Mouse (Mus musculus) liver, embryonic 15.5 days (tissue): ENCODE measurements around the gene Hormad1. TPM values are rescaled to one million over a fixed set of nuclear protein-coding genes. Genes with fewer than 3 reads are reported as not detected.

ENCODE experiments used
- ATAC-seq: fragments of 200-750 bp; cut with Nextera tagmentation; 2 replicates; pipeline ENCODE4 v1.8.0; 2017; ENCODE audit warnings: moderate number of reproducible peaks, mild to moderate bottlenecking, moderate library complexity; ENCODE audit not compliant: insufficient read depth
- H3K27ac ChIP-seq: fragments of 300-500 bp; sonication (generic); replicated peaks from 2 replicates; pipeline ENCODE4 v1.5.1; 2015; ENCODE audit warnings: mild to moderate bottlenecking, inconsistent platforms
- H3K27me3 ChIP-seq: fragments of 300-500 bp; sonication (generic); 2 replicates; pipeline ENCODE4 v1.6.1; 2015; ENCODE audit warnings: mild to moderate bottlenecking, inconsistent platforms
- H3K36me3 ChIP-seq: fragments of 300-500 bp; sonication (generic); replicated peaks from 2 replicates; pipeline ENCODE4 v1.6.1; 2015; ENCODE audit warnings: moderate library complexity, mild to moderate bottlenecking, inconsistent platforms
- H3K4me1 ChIP-seq: fragments of 300-500 bp; sonication (generic); replicated peaks from 2 replicates; pipeline ENCODE4 v1.6.1; 2015; ENCODE audit warnings: inconsistent platforms
- H3K4me2 ChIP-seq: fragments of 300-500 bp; sonication (generic); 2 replicates; pipeline ENCODE4 v1.6.1; 2015; ENCODE audit warnings: moderate library complexity, mild to moderate bottlenecking, inconsistent platforms
- H3K4me3 ChIP-seq: fragments of 300-500 bp; sonication (generic); replicated peaks from 2 replicates; pipeline ENCODE4 v1.5.1; 2015; ENCODE audit warnings: mild to moderate bottlenecking, inconsistent platforms
- H3K9ac ChIP-seq: fragments of 300-500 bp; sonication (generic); 2 replicates; pipeline ENCODE4 v1.6.1; 2015; ENCODE audit warnings: moderate library complexity, mild to moderate bottlenecking, inconsistent platforms
- H3K9me3 ChIP-seq: fragments of 300-500 bp; sonication (generic); replicated peaks from 2 replicates; pipeline ENCODE4 v1.6.1; 2016; ENCODE audit warnings: inconsistent platforms
- WGBS: fragments of 180-500 bp; shearing (Covaris S2); methylation state at CpG from one replicate; pipeline ENCODE4 v1.1.7; 2015; ENCODE audit warnings: mixed read lengths; ENCODE audit not compliant: insufficient replicate concordance; 5-methylcytosine and 5-hydroxymethylcytosine counted together
- polyA plus RNA-seq: library from polyadenylated mRNA; unstranded; fragments of >200 nt; fragmentation: Nextera tagmentation; extraction: Ambion mirVana; gene quantifications from 2 replicates; pipeline ENCODE4 v1.2.1, GENCODE M21; 2015

Hormad1 gene
- polyA plus RNA-seq, 1 experiment from 2014 or later, result not detected

DNA sequence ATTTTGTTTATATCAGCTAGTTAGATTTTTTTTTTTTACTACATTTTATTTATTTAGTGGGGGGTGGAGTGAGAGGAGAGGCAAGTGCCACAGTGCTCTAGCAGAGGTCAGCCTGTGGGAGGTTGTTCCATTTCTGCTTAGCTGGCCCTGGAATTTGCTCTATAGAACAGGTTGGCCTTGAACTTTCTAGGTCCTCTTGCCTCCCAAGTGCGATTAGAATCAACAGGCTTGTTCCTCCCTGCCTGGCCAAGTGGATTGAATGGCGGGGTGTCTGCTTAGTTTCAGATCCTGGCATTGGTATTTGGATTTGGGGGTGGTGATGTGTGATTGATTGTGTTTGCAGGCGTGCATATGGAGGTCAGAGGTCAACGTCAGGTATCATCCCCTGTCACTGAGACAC is 76.6 kb downstream of the Hormad1 start:
- H3K27me3 ChIP-seq, result no peaks in the 10 kb centered on the region
- 83% methylated on average over 4 of the region's 4 CpGs for WGBS
- H3K9ac ChIP-seq, result no peak overlapping the region
- peak overlapping the region; percentile 68 for H3K27ac ChIP-seq
- peaks cover 88% of the 10 kb centered on the region for H3K36me3 ChIP-seq
- H3K9me3 ChIP-seq, result no peaks in the 10 kb centered on the region
- ATAC-seq, result peak; percentile 24; the same call in 1 of the 2 replicates
- no peak overlapping the region for H3K4me3 ChIP-seq
- no peak overlapping the region for H3K4me2 ChIP-seq
- peaks cover 53% of the 10 kb centered on the region for H3K4me1 ChIP-seq

Other genes starting within 250 kb of the Hormad1 start
- gene Cers2, start 244.9 kb upstream of the Hormad1 start, polyA plus RNA-seq, result 110 and 114 TPM in 2 replicates
- 12.0 and 12.9 TPM in 2 replicates for gene Setdb1, start 202.5 kb upstream of the Hormad1 start, polyA plus RNA-seq
- gene 4930558C23Rik, start 156.8 kb upstream of the Hormad1 start, polyA plus RNA-seq, result not detected in 2 replicates
- gene Arnt, start 125.3 kb upstream of the Hormad1 start, polyA plus RNA-seq, result 15.4 and 16.4 TPM in 2 replicates
- gene Ctsk, start 60.4 kb upstream of the Hormad1 start, polyA plus RNA-seq, result 1.3 and 1.8 TPM in 2 replicates
- gene Ctss, start 32.9 kb upstream of the Hormad1 start, polyA plus RNA-seq, result 34.9 and 37.1 TPM in 2 replicates
- gene Golph3l, start 29.3 kb downstream of the Hormad1 start, polyA plus RNA-seq, result 28.9 and 31.2 TPM in 2 replicates
- gene Ensa, start 65.3 kb downstream of the Hormad1 start, polyA plus RNA-seq, result 32.7 and 35.9 TPM in 2 replicates
- 34.8 and 39.0 TPM in 2 replicates for gene Mcl1, start 99.1 kb downstream of the Hormad1 start, polyA plus RNA-seq
- 0.79 and 1.0 TPM in 2 replicates for gene Adamtsl4, start 128.2 kb downstream of the Hormad1 start, polyA plus RNA-seq
- 17.4 and 18.2 TPM in 2 replicates for gene Ecm1, start 179.9 kb downstream of the Hormad1 start, polyA plus RNA-seq
- 33.8 and 38.0 TPM in 2 replicates for gene Tars2, start 200.5 kb downstream of the Hormad1 start, polyA plus RNA-seq